Mouse (Mus musculus) left cerebral cortex, postnatal 14 days (tissue): ENCODE results near the gene Gm28710. TPM values are rescaled to one million over a fixed set of nuclear protein-coding genes. Genes with fewer than 3 reads are reported as not detected.
A peak's percentile ranks its signal among the peaks of the same experiment; 100 is the strongest.

Experiments used
- DNase-seq, 2 experiments: peaks; one replicate each; pipeline ENCODE4 v3.0.0; 2021 to 2022; ENCODE audit warnings: low spot score in 2 of 2, mixed read lengths in 1 of 2
- intact Hi-C: fragments of 180-260 bp; cut with DNase I; formaldehyde crosslinking; loops from one replicate; pipeline ENCODE4 v1.15.1; 2025
- long read RNA-seq, 2 experiments: library from polyadenylated mRNA; stranded (forward); transcript quantifications; one replicate each; pipeline ENCODE4 v2.0.0; 2021
- total RNA-seq, 2 experiments: library from RNA; stranded (reverse); gene quantifications; 2 replicates each; pipeline ENCODE4 v1.2.3; 2021

Gm28710 gene
- under 1 TPM in 1 of 2 experiments, not detected in 1; 0.13 TPM for total RNA-seq
- long read RNA-seq, experiment 1: 0 reads
- long read RNA-seq, experiment 2: 0 reads

DNA sequence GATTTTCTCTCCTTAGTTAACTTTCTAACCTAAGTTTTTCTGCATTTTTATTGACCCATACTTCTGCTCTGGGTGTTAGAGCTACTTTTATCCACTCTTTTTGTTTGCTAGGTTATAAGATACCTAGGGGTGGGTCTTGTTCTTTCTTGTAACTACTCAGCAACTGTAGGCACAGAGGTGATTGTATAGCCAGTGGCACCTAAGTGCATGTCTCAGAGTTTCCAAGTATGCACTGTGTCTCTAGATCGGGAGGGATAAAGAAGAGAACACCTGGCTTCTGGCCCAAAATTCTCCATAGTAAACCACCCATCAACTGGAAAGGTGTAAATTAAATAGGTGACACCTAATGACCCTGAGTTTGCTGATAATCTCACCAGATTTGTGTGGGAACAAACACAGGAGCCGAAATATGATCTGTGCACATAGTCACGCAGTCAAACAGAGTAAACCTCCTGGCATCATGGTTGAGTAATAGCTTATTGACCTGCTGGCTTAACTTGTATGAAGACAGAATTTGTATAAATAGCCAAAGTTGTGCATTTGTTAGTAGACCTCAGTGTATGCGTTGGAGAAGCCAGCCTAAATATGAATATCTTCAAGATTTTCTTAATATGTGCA lies at the start of gene Gm28710:
Gm28710 (plus strand) TSS at position 568 of the 618 bp plus-strand sequence.
- DNase-seq: no peak
- intact Hi-C loops: no loop called here

DNA sequence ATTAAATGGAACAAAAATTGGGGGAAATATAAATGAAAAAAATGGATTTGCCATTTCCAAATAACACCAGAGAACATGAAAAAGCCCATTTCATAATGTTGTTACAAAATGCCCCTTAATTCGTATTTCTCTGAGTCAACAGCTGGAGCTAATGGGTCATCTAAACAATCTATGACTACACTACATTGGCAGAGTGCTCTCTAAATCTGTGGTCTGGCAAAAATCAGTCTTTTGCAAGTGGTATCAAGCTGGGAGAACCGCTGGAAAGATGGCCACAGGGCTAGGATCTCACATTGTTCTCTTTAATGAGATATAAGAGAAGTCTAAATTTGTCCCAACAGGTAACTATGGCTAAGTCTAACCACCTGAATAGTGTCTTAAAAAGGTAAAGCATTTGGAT lies 14.4 kb upstream of the Gm28710 start:
- intact Hi-C loops: no loop called here
- DNase-seq: no peak

DNA sequence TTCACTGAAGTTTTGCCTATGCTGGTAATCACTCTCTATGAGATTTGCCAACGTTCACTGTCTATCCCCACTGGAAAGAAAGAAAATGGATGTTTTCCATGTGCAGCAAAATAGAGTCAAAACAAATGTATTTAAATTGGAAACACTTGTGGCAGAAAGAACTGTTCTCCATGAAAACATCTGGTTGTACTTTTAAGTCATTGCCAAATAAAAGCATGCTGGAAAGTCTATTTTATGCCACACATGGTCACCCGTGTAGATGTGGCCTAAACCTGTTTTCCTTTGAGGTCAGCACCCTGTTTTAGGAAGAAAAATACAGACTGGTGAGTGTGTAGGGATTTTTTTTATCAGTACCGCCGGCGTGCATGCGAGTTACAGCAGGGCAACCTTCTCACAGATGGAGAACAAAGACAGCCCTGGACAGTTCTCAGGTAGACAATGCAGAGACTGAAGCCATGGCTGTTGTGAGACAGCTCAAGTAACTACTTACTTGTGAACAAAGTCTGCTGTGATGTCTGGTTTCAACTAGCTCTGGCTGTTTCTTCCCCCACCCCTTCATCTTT lies 12.9 kb upstream of the Gm28710 start:
- intact Hi-C loops: no loop called here
- no peak for DNase-seq

DNA sequence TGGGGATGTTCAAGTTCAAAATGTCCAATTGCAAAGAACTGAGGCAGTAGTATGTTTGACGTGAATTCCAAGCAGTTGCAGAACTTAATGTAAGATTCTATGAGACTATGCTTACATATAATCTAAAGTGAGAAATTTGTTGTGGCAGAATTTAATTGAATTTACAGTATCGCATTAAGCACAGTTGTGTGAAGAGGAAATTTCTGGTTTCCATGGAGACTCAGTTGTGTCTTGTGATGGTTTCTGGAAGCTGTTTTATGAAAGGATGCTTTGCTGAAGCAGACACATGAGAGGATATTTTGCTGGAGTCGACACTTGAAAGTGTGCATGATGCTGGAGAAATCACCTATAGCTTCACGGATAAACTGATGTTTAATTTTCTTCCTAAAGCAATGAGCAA lies 6.0 kb upstream of the Gm28710 start:
- intact Hi-C loops: no loop called here
- DNase-seq: peak in 1 of 2 experiments; percentile 2

DNA sequence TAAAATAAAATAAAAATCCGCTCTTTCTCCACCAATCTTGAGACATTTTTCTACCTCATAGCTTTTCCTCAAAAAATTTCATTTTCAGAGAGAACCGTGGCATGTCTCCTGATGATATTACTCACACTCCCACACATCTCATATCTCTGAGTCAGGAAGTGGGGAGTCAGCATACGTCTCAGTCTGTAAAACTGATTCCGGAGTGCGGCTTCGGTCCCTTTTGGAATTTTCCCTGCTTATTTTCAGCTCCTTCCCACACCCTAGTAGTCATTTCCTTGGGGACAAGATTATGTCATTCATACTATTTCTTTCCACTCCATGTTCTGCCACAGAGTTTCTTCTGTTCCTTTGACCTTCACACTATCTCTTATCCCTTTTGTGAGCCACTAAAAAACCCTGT lies 3.4 kb downstream of the Gm28710 start:
- peak; percentile 19 to 30 for DNase-seq
- intact Hi-C loops: no loop called here

DNA sequence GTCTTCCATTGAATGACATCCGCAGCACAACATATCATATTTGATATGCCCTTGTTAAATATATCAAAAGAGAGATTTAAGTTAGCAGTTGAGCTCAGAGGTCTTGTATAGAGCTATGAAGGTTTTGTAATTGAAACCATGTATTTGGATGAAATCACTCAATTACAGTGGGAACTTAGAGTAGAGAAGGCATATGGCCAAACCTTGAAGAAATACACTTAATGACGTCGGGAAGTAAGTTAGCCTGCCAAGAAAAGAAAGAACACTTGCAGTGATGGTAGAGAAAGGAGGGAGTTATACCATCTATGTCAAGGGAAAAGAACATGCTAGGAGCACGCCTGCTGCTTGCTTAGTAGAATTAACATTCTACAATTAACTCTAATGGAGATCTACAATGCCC lies 11.1 kb downstream of the Gm28710 start:
- intact Hi-C loops: no loop called here
- DNase-seq: no peak

DNA sequence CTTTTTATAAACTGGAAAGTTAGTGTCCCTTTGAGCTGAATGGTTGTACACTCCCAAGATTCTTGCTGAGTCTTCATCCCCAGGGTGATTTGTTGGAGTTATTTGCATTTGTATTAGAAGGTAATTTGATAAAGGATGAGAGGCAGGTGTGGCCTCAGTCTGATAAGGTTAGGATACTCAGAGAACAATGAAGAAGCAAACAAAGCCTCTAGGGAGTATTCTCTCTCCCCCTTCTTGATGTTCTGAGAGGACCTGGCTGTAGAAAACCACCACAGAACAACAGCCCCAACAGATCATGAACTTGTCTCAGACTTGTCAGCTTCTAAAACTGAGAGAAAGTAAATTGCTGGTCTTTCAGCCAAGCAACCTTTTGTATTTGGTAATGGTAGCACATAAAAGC lies 47.4 kb downstream of the Gm28710 start:
- intact Hi-C loops: no loop called here
- DNase-seq: no peak

DNA sequence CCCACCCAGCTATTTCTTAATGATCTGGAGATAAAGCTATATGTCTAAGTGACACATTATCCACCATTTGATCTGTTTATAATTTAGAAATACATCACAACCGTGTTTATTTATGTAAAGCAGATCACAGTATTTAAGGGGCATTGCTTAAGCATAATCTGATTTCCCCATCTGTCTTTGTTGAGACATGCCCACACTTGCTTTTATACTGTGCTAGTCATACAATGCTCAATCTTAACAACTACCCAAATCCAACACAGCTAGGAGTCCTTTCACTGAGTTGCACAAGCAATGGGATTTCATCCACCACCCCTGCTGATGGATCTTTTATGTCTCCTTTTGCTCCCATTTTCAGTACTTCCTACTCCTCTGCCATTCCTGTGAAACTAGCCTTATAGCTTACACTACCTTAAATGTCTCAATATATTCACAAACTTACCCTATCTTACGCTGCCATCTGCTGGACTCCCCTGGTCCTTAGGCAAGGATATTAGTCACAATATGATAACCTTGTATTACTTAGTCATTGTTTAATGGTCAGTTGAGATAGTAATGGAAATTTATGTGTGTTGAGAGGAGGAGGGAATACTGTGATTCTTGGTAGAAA lies 77.8 kb downstream of the Gm28710 start:
- peak; percentile 53 to 72 for DNase-seq
- intact Hi-C loops: loop anchor here (2.0 to 10.0 kb wide), 3 partner anchors 315 to 1035 kb away; partner anchors contain the start of gene Hgf

DNA sequence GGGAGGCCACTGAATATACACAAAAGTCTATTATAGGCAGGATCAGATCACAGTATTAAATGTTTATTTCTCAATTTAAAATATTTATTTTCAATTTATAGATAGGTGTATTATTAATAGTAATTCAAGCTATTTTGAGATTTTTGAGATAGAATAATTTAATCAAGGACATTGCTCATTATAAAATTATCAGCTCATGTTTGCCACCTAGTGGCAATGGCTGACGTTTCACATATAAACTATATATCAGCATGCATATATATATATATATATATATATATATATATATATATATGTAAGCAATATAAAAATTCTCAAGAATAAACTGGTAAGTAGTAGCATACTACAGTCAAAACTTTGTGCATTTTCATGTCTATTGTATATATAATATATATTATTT lies 102.6 kb downstream of the Gm28710 start:
- intact Hi-C loops: no loop called here
- DNase-seq: peak in 1 of 2 experiments; percentile 9

DNA sequence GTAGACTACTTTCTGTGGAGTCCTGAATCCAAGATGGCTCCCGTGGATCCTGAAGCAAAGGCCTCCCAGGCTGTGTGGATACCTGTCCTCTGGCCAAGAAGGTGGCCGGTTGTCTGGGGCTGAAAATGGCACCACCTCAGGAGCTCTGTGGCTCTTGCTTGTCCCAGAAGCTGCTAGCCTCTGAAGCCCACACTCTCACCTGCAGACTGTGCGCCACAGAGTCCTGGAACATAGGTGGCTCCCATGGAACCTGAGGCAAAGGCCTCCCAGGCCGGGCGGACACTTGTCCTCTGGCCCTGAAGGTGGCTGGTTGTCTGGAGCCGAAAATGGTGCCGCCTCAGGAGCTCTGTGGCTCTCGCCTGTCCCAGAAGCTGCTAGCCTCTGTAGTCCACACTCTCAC lies 128.2 kb downstream of the Gm28710 start:
- DNase-seq: no peak
- intact Hi-C loops: no loop called here

DNA sequence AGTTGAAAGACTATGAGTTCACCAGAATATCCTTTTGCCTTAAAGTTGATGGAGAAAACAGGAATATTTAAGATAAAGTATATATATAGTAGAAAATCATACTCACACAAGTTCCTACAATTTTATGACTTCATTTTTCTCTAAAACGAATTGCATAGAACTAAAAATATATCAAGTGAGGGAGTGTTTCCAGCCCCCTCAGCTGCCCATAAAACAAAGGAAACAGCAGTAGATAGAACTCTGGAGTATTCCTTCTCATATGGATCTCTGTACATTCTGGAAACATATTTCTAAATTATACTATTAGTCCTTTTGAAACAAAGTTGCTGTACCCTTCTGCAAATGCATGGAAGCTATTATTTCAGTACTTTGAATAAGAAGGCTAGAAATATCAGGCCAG lies 130.9 kb downstream of the Gm28710 start:
- DNase-seq: no peak
- intact Hi-C loops: no loop called here

Other genes starting within 250 kb of the Gm28710 start
- gene Hgf, start 238.3 kb upstream of the Gm28710 start, total RNA-seq: 1 to 10 TPM; 4.5 to 4.7 TPM